Mouse (Mus musculus): Measurements from ENCODE around the gene Alox12. TPM values are rescaled to one million over a fixed set of nuclear protein-coding genes. Genes with fewer than 3 reads are reported as not detected.

The Alox12 gene
- 5.5 and 6.2 TPM in 2 replicates for polyA plus RNA-seq (2015; fragmentation: Nextera tagmentation; extraction: Ambion mirVana)

GRCm38 (mm10) chr11:70254931-70255531 lies at the start of gene Alox12:
Gene Alox12 (minus strand): TSS chr11:70255353.
- Histone ChIP-seq H3K4me1 (peaks cover 22% of the 10 kb centered on the region), H3K27ac (no peak within 1 kb of the TSS), H3K27me3 (peaks cover 62% of the 10 kb centered on the region), H3K9ac (peak within 1 kb of the TSS; percentile 25; the same call in 1 of the 2 replicates), H3K4me2 (peak within 1 kb of the TSS; percentile 67), H3K9me3 (replicated peaks) (no peaks in the 10 kb centered on the region), H3K4me3 (replicated peaks) (peak within 1 kb of the TSS; percentile 41), H3K36me3 (no peaks in the 10 kb centered on the region)
- 2% methylated on average over 25 of the region's 25 CpGs for WGBS
- ATAC-seq (replicated peaks; ENCODE audit: low FRiP score) = peak; percentile 78

GRCm38 (mm10) chr11:70302293-70302692 lies 47.1 kb upstream of the Alox12 start:
- ATAC-seq (replicated peaks; ENCODE audit: low FRiP score) = no peak
- no peak overlapping the region for H3K4me3 ChIP-seq (replicated peaks)
- no peak overlapping the region for H3K4me2 ChIP-seq
- WGBS = 78% methylated on average over 4 of the region's 4 CpGs
- H3K36me3 ChIP-seq = no peaks in the 10 kb centered on the region
- H3K9ac ChIP-seq = no peak overlapping the region
- H3K9me3 ChIP-seq (replicated peaks) = peaks cover 3% of the 10 kb centered on the region; the same call in 1 of the 2 replicates
- H3K27me3 ChIP-seq = no peaks in the 10 kb centered on the region
- peaks cover 15% of the 10 kb centered on the region for H3K4me1 ChIP-seq
- 0 out of 2 replicates have a peak overlapping the region, but pooled peaks have one; percentile 4 for H3K27ac ChIP-seq

GRCm38 (mm10) chr11:70297836-70298454 lies 42.8 kb upstream of the Alox12 start:
- H3K27ac ChIP-seq = peak overlapping the region; percentile 68
- H3K9me3 ChIP-seq (replicated peaks) = peaks cover 3% of the 10 kb centered on the region; the same call in 1 of the 2 replicates
- no peaks in the 10 kb centered on the region for H3K4me1 ChIP-seq
- no peak overlapping the region for H3K9ac ChIP-seq
- no peak for ATAC-seq (replicated peaks; ENCODE audit: low FRiP score)
- no peaks in the 10 kb centered on the region for H3K27me3 ChIP-seq
- WGBS = 37% methylated on average over 12 of the region's 12 CpGs
- no peak overlapping the region for H3K4me3 ChIP-seq (replicated peaks)
- H3K36me3 ChIP-seq = no peaks in the 10 kb centered on the region
- peak overlapping the region; percentile 22; the same call in 1 of the 2 replicates for H3K4me2 ChIP-seq

- Histone ChIP-seq H3K27me3 (no peaks in the 10 kb centered on the region), H3K4me2 (no peak overlapping the region), H3K9ac (no peak overlapping the region), H3K9me3 (replicated peaks) (peaks cover 3% of the 10 kb centered on the region; the same call in 1 of the 2 replicates), H3K4me3 (replicated peaks) (no peak overlapping the region), H3K4me1 (no peaks in the 10 kb centered on the region), H3K27ac (peak overlapping the region; percentile 68), H3K36me3 (no peaks in the 10 kb centered on the region)
- ATAC-seq (replicated peaks; ENCODE audit: low FRiP score) = no peak
- WGBS = 28% methylated on average over 4 of the region's 4 CpGs
These were observed 42.3 kb upstream of the Alox12 start for GRCm38 (mm10) chr11:70297405-70297804.

- Histone ChIP-seq H3K9ac (no peak overlapping the region), H3K27ac (no peak overlapping the region), H3K9me3 (replicated peaks) (no peaks in the 10 kb centered on the region), H3K4me1 (0 out of 2 replicates have a peak, but pooled peaks cover 4% of the 10 kb centered on the region), H3K36me3 (no peaks in the 10 kb centered on the region), H3K4me2 (no peak overlapping the region), H3K27me3 (no peaks in the 10 kb centered on the region), H3K4me3 (replicated peaks) (no peak overlapping the region)
- ATAC-seq (replicated peaks; ENCODE audit: low FRiP score) = no peak
- WGBS = 91% methylated on average over 6 of the region's 6 CpGs
These were observed 38.7 kb upstream of the Alox12 start for GRCm38 (mm10) chr11:70293881-70294280.

- 91% methylated on average over 6 of the region's 6 CpGs for WGBS
- no peak overlapping the region for H3K4me3 ChIP-seq (replicated peaks)
- no peak overlapping the region for H3K4me2 ChIP-seq
- H3K4me1 ChIP-seq = 0 out of 2 replicates have a peak, but pooled peaks cover 4% of the 10 kb centered on the region
- H3K9me3 ChIP-seq (replicated peaks) = no peaks in the 10 kb centered on the region
- H3K9ac ChIP-seq = no peak overlapping the region
- no peaks in the 10 kb centered on the region for H3K36me3 ChIP-seq
- no peak overlapping the region for H3K27ac ChIP-seq
- H3K27me3 ChIP-seq = no peaks in the 10 kb centered on the region
- ATAC-seq (replicated peaks; ENCODE audit: low FRiP score) = no peak
These were observed 36.1 kb upstream of the Alox12 start for GRCm38 (mm10) chr11:70291235-70291634.

- no peak overlapping the region for H3K9ac ChIP-seq
- no peak overlapping the region for H3K4me3 ChIP-seq (replicated peaks)
- no peak for ATAC-seq (replicated peaks; ENCODE audit: low FRiP score)
- H3K27ac ChIP-seq = no peak overlapping the region
- no peaks in the 10 kb centered on the region for H3K9me3 ChIP-seq (replicated peaks)
- H3K4me1 ChIP-seq = 0 out of 2 replicates have a peak, but pooled peaks cover 4% of the 10 kb centered on the region
- H3K4me2 ChIP-seq = no peak overlapping the region
- H3K36me3 ChIP-seq = no peaks in the 10 kb centered on the region
- WGBS = 49% methylated on average over 6 of the region's 6 CpGs
- H3K27me3 ChIP-seq = no peaks in the 10 kb centered on the region
These were observed 34.1 kb upstream of the Alox12 start for GRCm38 (mm10) chr11:70289236-70289635.

GRCm38 (mm10) chr11:70288102-70288501 lies 32.9 kb upstream of the Alox12 start:
- no peak for ATAC-seq (replicated peaks; ENCODE audit: low FRiP score)
- Histone ChIP-seq H3K4me3 (replicated peaks) (no peak overlapping the region), H3K27ac (no peak overlapping the region), H3K36me3 (no peaks in the 10 kb centered on the region), H3K4me1 (0 out of 2 replicates have a peak, but pooled peaks cover 8% of the 10 kb centered on the region), H3K9me3 (replicated peaks) (no peaks in the 10 kb centered on the region), H3K9ac (no peak overlapping the region), H3K27me3 (no peaks in the 10 kb centered on the region), H3K4me2 (no peak overlapping the region)
- 84% methylated on average over 10 of the region's 10 CpGs for WGBS

- Histone ChIP-seq H3K4me3 (replicated peaks) (no peak overlapping the region), H3K27me3 (no peaks in the 10 kb centered on the region), H3K4me2 (no peak overlapping the region), H3K9ac (no peak overlapping the region), H3K36me3 (no peaks in the 10 kb centered on the region), H3K9me3 (replicated peaks) (no peaks in the 10 kb centered on the region), H3K27ac (no peak overlapping the region), H3K4me1 (0 out of 2 replicates have a peak, but pooled peaks cover 8% of the 10 kb centered on the region)
- WGBS = 76% methylated on average over 5 of the region's 5 CpGs
- ATAC-seq (replicated peaks; ENCODE audit: low FRiP score) = no peak
These were observed 30.5 kb upstream of the Alox12 start for GRCm38 (mm10) chr11:70285686-70286085.

GRCm38 (mm10) chr11:70284757-70285156 lies 29.6 kb upstream of the Alox12 start:
- no peak for ATAC-seq (replicated peaks; ENCODE audit: low FRiP score)
- no peak overlapping the region for H3K4me2 ChIP-seq
- H3K9ac ChIP-seq = no peak overlapping the region
- no peaks in the 10 kb centered on the region for H3K27me3 ChIP-seq
- H3K4me1 ChIP-seq = peaks cover 12% of the 10 kb centered on the region; the same call in 1 of the 2 replicates
- no peak overlapping the region for H3K27ac ChIP-seq
- H3K36me3 ChIP-seq = no peaks in the 10 kb centered on the region
- no peak overlapping the region for H3K4me3 ChIP-seq (replicated peaks)
- WGBS = 73% methylated on average over 3 of the region's 3 CpGs
- no peaks in the 10 kb centered on the region for H3K9me3 ChIP-seq (replicated peaks)

- H3K27me3 ChIP-seq = no peaks in the 10 kb centered on the region
- no peak overlapping the region for H3K9ac ChIP-seq
- peaks cover 8% of the 10 kb centered on the region; the same call in 1 of the 2 replicates for H3K4me1 ChIP-seq
- 70% methylated on average over 4 of the region's 4 CpGs for WGBS
- no peak overlapping the region for H3K27ac ChIP-seq
- H3K9me3 ChIP-seq (replicated peaks) = no peaks in the 10 kb centered on the region
- H3K4me2 ChIP-seq = no peak overlapping the region
- no peaks in the 10 kb centered on the region for H3K36me3 ChIP-seq
- no peak for ATAC-seq (replicated peaks; ENCODE audit: low FRiP score)
- H3K4me3 ChIP-seq (replicated peaks) = no peak overlapping the region
These were observed 28.5 kb upstream of the Alox12 start for GRCm38 (mm10) chr11:70283666-70284065.

- ATAC-seq (replicated peaks; ENCODE audit: low FRiP score) = no peak
- 58% methylated on average over 3 of the region's 3 CpGs for WGBS
- H3K9me3 ChIP-seq (replicated peaks) = no peaks in the 10 kb centered on the region
- no peak overlapping the region for H3K4me2 ChIP-seq
- H3K27ac ChIP-seq = 0 out of 2 replicates have a peak overlapping the region, but pooled peaks have one; percentile 3
- no peaks in the 10 kb centered on the region for H3K36me3 ChIP-seq
- H3K4me3 ChIP-seq (replicated peaks) = no peak overlapping the region
- H3K9ac ChIP-seq = no peak overlapping the region
- no peaks in the 10 kb centered on the region for H3K27me3 ChIP-seq
- H3K4me1 ChIP-seq = peaks cover 8% of the 10 kb centered on the region; the same call in 1 of the 2 replicates
These were observed 25.3 kb upstream of the Alox12 start for GRCm38 (mm10) chr11:70280441-70280840.

Data from kidney, embryonic 15.5 days (tissue).